Mouse (Mus musculus) brain, embryonic 14.5 days (tissue): Measurements from ENCODE around the gene Psmg3. TPM values are rescaled to one million over a fixed set of nuclear protein-coding genes. Genes with fewer than 3 reads are reported as not detected.

Experiments used
- DNase-seq: peaks from one replicate; pipeline ENCODE4 v3.0.0-alpha.2; 2011; ENCODE audit warnings: low read depth
- CTCF ChIP-seq: fragments of 200-500 bp; IDR thresholded peaks from 2 replicates; pipeline ENCODE4 v1.5.1; 2012; ENCODE audit warnings: inconsistent platforms, mild to moderate bottlenecking, moderate library complexity, borderline replicate concordance; ENCODE audit not compliant: insufficient read depth, insufficient read length; ENCODE audit errors: extremely low read depth
- POLR2A ChIP-seq: fragments of 200-500 bp; IDR thresholded peaks from 2 replicates; pipeline ENCODE4 v1.6.1; 2012; ENCODE audit warnings: mild to moderate bottlenecking, inconsistent platforms, borderline replicate concordance; ENCODE audit not compliant: poor library complexity, insufficient read depth, insufficient read length, severe bottlenecking; ENCODE audit errors: extremely low read depth
- polyA plus RNA-seq: library from polyadenylated mRNA; depleted of rRNA; stranded (reverse); fragments of >200 nt; gene quantifications from 2 replicates; pipeline ENCODE4 v1.2.3, GENCODE M21; 2012; rRNA removed

The Psmg3 gene
- 50.6 and 73.4 TPM in 2 replicates for polyA plus RNA-seq

- peak; percentile 95 for DNase-seq
- no peak for TF ChIP-seq CTCF
- TF ChIP-seq POLR2A = 0 out of 2 replicates have a peak, but pooled peaks have one; percentile 27
Measured at GRCm38 (mm10) chr5:139826357-139827055, at the start of gene Psmg3, which contains the start of gene Gm26938. Gene Psmg3 (minus strand): TSS chr5:139826885. Gene Gm26938 (minus strand): TSS chr5:139826407.

- no peak for TF ChIP-seq POLR2A
- TF ChIP-seq CTCF = no peak
Measured at GRCm38 (mm10) chr5:139871526-139871925, 44.8 kb upstream of the Psmg3 start.

GRCm38 (mm10) chr5:139870886-139871285 lies 44.2 kb upstream of the Psmg3 start:
- no peak for DNase-seq
- TF ChIP-seq POLR2A = no peak
- no peak for TF ChIP-seq CTCF

More at GRCm38 (mm10) chr5:139871526-139871925, 44.8 kb upstream of the Psmg3 start:
- no peak for DNase-seq

GRCm38 (mm10) chr5:139862759-139863158 lies 36.1 kb upstream of the Psmg3 start:
- DNase-seq = peak; percentile 92
- no peak for TF ChIP-seq CTCF
- TF ChIP-seq POLR2A = no peak

GRCm38 (mm10) chr5:139860328-139861104 lies 33.8 kb upstream of the Psmg3 start:
- TF ChIP-seq POLR2A = no peak
- no peak for TF ChIP-seq CTCF
- DNase-seq = peak; percentile 86

- DNase-seq = no peak
- TF ChIP-seq CTCF = no peak
- TF ChIP-seq POLR2A = no peak
Measured at GRCm38 (mm10) chr5:139849626-139850320, 23.1 kb upstream of the Psmg3 start.

- TF ChIP-seq POLR2A (no peak), CTCF (no peak)
- DNase-seq = no peak
Measured at GRCm38 (mm10) chr5:139839142-139839541, 12.5 kb upstream of the Psmg3 start.

GRCm38 (mm10) chr5:139838476-139838892 lies 11.8 kb upstream of the Psmg3 start:
- TF ChIP-seq POLR2A (no peak), CTCF (peak; percentile 63)
- DNase-seq = peak; percentile 68

- TF ChIP-seq POLR2A (no peak), CTCF (no peak)
- DNase-seq = no peak
Measured at GRCm38 (mm10) chr5:139835706-139836105, 9.0 kb upstream of the Psmg3 start.

- no peak for DNase-seq
- TF ChIP-seq CTCF = no peak
- TF ChIP-seq POLR2A = no peak
Measured at GRCm38 (mm10) chr5:139832125-139832524, 5.4 kb upstream of the Psmg3 start.

GRCm38 (mm10) chr5:139830734-139831133 lies 4.0 kb upstream of the Psmg3 start:
- DNase-seq = no peak
- TF ChIP-seq POLR2A (no peak), CTCF (no peak)
